Mouse (Mus musculus) regulatory T cell (primary cell): ENCODE measurements around the gene Smim14.

Experiments used
- in situ Hi-C: fragments of 300-600 bp; cut with MboI, MseI; formaldehyde crosslinking; loops from one replicate; pipeline ENCODE4 v1.15.1; 2025; ENCODE audit warnings: high pct_unique_total_duplicates

The Smim14 gene

GRCm38 (mm10) chr5:65466911-65467310 lies 70.1 kb downstream of the Smim14 start:
- in situ Hi-C loops = no loop called here

DNA sequence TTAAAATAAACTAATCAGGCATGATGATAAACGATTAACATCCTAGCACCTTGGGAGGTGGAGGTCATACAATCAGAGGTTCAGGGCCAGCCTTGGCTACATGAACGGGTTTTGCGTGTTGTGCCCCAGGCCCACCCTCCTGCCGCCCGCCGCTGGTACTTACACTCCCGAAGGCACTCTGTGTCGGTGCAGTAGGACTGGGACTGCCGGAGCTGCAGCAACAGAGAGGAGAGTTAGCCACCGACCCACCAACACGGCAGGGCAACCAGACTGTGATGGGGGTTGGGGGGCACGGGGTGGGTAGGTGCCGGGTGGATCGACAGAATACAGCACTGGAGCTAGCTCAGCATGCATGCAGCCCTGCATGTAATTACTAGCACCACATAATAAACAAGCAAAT lies 76.6 kb downstream of the Smim14 start:
- in situ Hi-C loops = no loop called here

DNA sequence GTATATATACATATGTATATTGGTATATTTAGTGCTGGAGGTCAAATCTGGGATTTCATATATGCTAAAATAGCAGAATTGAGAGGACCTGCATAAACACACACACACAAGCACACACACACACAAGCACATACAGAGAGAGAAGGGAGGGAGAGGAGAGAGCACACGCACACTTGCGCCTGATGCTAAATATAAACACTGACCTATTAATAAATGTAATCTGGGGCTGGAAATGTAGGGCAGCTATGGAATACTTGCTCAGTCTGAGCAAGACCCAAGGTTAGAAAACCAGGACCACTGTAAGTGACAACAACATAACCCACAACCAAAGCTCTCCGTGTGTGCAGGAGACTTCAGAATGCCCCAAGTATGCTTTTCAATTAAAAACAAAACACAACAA lies 77.5 kb downstream of the Smim14 start:
- in situ Hi-C loops = no loop called here

DNA sequence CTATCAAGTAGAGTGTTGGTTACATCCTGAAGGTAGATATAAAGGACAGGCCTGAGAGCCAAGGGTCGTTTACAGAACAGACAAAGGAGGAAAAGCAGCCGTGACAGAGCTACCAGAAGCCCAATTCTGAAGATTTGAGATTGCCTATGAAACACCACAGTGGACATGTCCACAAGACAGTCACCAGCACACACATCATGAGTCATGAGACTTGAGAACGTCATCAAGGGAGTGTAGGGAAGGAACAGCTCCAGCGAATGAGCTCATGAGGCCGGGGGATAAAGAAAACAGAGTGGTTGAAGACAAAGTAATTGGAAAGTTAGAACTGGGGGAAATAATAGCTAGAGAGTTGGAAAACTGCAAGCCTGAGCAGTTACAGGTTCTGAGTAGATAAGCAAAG lies 79.1 kb downstream of the Smim14 start:
- in situ Hi-C loops = no loop called here

DNA sequence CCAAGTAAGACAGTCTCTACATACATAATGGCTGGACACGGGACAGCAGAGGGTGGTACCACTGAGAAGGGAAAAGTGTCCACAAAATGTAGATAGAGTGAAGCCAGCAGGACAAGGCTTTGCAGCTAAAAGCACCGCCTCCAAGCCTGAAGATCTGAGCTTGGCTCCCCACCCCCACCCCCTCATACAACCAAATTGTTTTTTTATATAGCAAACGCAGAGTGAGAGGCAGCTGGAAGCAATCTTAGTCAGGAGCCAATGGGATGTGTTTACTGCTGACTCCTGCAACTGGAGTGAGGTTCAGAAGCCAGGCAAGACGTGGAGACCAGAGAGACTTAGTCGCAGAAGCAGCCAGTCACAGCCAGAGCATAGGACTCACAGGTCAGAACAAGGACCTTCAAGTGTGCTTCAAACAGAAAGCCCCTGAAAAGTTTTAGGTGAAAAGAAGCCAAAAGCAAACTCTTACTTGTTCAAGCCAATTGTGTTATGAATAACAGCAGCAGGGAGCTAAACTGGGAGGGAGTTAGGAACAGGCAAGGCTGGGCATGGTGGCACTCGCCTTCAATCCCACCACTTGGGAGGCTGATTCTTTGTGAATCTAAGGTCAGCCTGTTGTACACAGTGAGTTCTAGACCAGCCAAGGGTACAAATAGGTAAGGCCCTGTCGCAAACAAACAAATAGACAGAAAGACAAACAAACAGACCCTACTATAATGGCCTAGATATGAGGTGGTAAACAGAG lies 79.7 kb downstream of the Smim14 start:
- in situ Hi-C loops = no loop called here

DNA sequence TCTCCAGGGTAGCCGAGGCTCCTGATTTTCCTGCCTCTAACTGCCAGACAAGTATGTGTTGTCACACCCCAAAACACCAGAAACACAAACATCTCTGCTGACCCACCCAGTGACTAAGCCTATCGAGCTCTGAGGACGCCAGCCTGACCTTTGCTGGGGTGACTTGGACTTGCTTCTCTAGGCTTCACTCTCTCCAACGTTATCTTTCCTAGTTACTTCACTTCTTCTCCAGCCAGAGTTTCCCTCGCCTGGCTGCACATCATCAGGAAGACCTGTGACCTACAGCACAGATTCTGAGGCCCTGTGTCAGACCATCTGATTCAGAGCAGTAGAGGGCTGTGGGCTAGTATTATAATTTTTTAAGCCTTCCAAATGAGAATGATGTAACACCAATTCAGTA lies 82.2 kb downstream of the Smim14 start:
- in situ Hi-C loops = no loop called here

DNA sequence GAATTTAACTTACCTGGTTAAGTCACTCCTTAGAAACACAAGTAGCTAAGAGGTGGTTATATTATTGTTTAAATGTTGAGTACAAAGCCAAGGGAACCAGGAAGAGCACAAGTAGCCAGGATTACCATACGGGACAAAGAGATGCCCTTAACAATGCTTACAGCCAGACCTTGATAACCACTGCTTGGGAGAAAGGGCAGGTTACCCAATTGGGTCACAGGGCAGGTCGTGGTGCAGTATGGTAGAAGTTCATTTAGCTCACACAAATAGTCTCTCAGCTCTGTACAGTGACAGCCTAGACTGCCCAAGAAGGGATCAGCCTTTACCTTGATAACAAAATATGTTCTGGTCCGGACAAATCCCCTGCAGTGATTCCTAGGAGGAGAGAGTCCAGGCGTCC lies 88.0 kb downstream of the Smim14 start:
- in situ Hi-C loops = no loop called here

GRCm38 (mm10) chr5:65447826-65448225 lies 89.2 kb downstream of the Smim14 start:
- in situ Hi-C loops = no loop called here

GRCm38 (mm10) chr5:65446756-65447155 lies 90.2 kb downstream of the Smim14 start:
- in situ Hi-C loops = no loop called here

- in situ Hi-C loops = no loop called here
Observed at GRCm38 (mm10) chr5:65444981-65445380, 92.0 kb downstream of the Smim14 start.

DNA sequence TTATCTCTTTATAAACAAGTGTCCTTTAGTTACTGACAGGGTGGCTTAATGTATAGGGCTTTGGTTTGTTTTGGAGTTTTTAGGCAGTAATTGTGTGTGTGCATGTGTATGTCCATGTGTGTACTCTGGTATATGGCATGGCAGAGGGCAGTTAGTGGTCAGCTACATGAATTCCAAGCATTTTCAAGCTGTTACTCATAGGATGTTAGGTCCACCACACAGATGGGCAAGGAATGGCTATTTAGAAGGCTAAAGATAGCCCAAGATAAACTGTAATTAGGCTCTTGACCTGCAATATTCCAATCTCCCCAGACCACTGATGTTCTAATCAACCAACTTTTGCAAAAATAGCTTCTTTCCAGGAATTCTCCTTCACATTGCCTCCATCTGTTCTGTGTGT lies 98.9 kb downstream of the Smim14 start:
- in situ Hi-C loops = no loop called here

DNA sequence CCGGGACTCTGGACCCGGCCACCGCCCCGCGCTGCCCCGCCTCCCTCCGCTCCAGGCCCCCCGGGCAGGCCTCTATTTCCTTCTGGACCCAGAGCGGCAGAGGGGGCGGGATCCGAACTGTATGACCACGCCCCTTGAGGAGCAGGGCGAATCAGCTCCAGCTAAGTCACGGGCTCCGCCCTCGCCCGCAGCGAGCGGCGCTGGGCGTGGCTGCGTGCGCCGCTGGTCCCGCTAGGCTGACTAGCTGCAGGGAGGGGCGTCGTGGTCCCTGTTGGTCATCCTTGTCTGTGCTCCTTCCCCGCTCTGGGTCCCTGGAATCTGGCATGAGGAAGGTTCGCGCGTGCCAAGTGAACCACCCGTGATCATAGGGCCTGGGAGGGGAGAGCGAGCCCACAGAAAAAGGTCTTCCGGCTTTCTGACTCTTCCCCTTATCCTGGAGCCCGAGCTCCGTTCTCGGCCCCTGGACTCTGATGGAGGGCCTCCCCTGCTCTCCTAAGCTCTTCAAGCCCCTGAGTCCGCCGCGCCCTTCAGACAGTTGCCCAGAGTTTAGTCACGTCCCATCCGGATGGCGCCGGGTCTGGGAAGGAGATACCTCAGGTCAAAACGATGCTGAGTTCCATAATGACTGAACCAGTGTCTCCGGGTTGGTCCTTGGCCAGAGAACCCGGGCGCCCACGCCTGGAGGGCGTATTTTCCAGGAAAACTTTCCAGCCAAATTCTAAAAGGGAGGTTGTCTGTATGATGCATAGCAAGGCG lies 101.0 kb downstream of the Smim14 start, which contains the start of gene Ugdh:
Gene Ugdh (minus strand): TSS at position 144 of the 756 bp plus-strand sequence.
- in situ Hi-C loops = no loop called here

GRCm38 (mm10) chr5:65435363-65435805 lies 101.6 kb downstream of the Smim14 start:
- in situ Hi-C loops = no loop called here

DNA sequence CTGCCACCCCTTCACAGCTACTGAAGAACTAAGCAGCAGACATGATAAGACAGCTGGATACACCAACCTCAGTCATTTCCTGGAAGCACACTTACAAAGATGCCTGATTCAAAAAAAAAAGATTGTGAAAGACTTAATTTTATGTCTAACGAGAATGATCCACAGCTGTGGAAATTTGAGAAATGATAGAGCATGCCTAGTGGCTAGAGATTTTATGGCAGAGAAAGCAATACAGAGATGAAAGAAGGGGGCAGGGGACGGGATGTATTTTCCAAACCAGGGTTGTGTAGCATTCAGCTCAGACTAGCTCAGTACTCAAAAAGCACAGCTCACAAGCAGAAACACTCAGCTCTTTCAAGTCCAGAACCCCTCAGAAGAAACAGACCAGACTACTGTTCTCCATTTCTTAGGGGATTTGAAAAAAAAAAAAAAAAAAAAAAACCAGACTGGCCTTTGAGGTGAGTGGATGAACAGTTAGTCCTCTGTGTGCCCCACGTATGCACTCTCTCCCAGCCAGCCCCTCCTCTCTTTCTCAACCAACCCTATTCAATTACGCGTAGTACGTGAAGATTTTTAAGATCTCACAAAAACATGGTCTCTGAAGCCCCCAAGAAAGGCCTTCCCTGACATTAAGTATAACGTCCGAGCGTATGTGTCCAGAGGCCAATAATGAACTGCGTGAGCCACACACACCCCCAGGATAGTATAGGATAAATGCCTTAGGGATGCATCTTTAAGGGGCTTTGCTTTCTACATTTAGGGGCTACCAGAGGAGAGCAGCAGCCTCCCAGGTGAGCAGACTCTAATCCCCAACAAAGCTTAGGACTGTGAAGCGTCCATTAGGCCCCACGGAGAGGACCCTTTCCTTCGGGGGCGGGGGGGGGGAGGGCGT lies 102.3 kb downstream of the Smim14 start:
- in situ Hi-C loops = no loop called here

- in situ Hi-C loops = no loop called here
Observed at GRCm38 (mm10) chr5:65429441-65429840, 107.5 kb downstream of the Smim14 start.

DNA sequence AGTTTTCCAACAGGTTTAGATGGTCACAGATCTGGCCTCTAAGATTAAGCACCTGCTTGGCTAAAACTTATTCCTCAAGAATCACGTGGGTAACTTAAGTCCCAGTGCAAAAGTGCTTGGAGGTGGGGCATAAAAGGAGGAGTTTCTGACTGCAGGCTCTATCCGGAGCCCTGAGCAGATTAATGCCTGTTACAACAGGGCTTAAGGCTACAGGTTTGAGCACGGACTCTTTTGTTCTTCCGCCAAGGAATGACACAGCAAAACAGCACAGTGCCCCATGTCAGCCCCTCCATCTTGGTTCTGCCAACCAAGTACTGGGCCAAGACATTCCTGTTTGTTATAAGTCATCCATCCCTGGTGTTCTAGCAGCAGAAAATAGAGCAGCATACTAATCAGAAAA lies 108.7 kb downstream of the Smim14 start:
- in situ Hi-C loops = no loop called here

GRCm38 (mm10) chr5:65425251-65425650 lies 111.7 kb downstream of the Smim14 start:
- in situ Hi-C loops = no loop called here

GRCm38 (mm10) chr5:65424215-65424614 lies 112.8 kb downstream of the Smim14 start:
- in situ Hi-C loops = no loop called here

- in situ Hi-C loops = no loop called here
Observed at GRCm38 (mm10) chr5:65422803-65423202, 114.2 kb downstream of the Smim14 start.

DNA sequence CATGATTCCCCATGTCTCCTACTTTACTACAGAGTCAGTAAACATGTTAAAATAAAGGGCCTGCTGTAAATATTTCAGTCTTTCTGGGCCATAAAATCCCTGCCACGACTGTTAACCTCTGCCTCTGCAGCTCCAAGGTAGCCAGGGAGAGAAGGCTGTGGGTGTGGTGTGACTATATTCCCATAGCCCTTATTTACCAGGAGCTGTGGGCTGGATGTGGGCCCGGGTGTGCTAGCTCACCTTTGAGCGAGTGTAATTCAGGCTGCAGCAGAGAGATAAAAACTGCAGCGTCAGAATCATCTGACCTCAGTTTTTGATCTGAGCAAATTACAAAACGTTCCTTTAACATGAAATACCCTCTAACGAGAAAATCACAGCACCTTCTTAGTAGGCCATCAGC lies 116.2 kb downstream of the Smim14 start:
- in situ Hi-C loops = no loop called here

DNA sequence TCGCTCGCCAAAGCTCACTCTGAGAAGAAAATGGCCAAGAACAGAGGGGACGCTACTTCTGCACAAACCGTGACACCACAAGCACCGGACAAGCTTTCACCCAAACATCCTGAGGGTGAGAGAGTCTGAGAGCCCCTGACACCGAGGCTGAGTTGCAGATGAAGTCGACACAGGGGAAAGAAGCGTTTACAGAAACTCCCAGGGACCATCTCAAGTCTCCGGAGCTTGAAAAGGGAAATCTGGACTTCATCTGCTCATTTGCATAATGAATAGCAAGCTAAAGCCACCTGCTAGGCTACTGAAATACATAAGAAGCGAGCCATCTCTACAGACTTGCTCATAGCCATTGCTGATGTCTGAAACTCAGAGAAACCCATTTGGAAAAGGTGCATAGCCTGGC lies 117.8 kb downstream of the Smim14 start:
- in situ Hi-C loops = no loop called here
